Mouse (Mus musculus): ENCODE measurements around the gene Gpd1l. TPM values are rescaled to one million over a fixed set of nuclear protein-coding genes. Genes with fewer than 3 reads are reported as not detected.

The Gpd1l gene
- polyA plus RNA-seq, 1 experiment from 2014 or later: 7.6 TPM

DNA sequence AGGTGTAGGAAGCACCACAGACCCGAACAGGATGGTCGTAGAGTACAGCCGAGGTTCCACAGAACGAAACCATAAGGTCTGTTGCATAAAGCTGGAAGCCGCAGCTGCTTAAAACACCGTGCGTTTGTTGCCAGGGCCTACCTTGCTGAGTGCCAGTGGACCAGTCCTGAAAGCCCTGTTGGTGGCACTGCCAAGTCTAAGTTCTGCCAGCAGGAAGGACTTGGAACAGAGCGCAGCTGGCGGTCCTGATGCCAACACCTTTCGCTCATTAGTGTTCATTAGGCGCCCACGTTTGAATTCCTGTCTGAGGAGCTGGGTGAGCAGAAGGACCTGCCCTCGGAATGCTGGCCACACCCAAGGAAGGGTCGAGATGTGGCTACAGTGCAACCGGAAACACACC is 80.5 kb downstream of the Gpd1l start:
- DNase-seq (ENCODE audit: low spot score): no peak
- no peak for ATAC-seq (replicated peaks; ENCODE audit: insufficient number of reproducible peaks, low FRiP score, low TSS enrichment, low read depth)
- Histone ChIP-seq H3K4me2 (ENCODE audit: low read depth, low read length) (no peak overlapping the region), H3K36me3 (replicated peaks; ENCODE audit: control insufficient read depth, insufficient read depth, low read depth, low read length) (no peaks in the 10 kb centered on the region), H3K9me3 (replicated peaks; ENCODE audit: control insufficient read depth, low read length) (no peaks in the 10 kb centered on the region), H3K4me3 (ENCODE audit: low read depth, low read length) (no peak overlapping the region), H3K9ac (replicated peaks; ENCODE audit: low read length) (no peak overlapping the region), H3K4me1 (ENCODE audit: control insufficient read depth, insufficient read depth, low read length) (no peaks in the 10 kb centered on the region), H3K27me3 (ENCODE audit: control insufficient read depth, insufficient read depth, low read length) (no peaks in the 10 kb centered on the region), H3K27ac (replicated peaks; ENCODE audit: low read depth, low read length) (no peak overlapping the region)
- 85% methylated on average over 15 of the region's 15 CpGs for WGBS

GRCm38 (mm10) chr9:114851419-114852190 is 82.2 kb downstream of the Gpd1l start:
- ATAC-seq (replicated peaks; ENCODE audit: insufficient number of reproducible peaks, low FRiP score, low TSS enrichment, low read depth): no peak

More at GRCm38 (mm10) chr9:114851419-114852190, 82.2 kb downstream of the Gpd1l start:
- H3K27me3 ChIP-seq (ENCODE audit: control insufficient read depth, insufficient read depth, low read length): no peaks in the 10 kb centered on the region
- H3K36me3 ChIP-seq (replicated peaks; ENCODE audit: control insufficient read depth, insufficient read depth, low read depth, low read length): no peaks in the 10 kb centered on the region
- no peaks in the 10 kb centered on the region for H3K9me3 ChIP-seq (replicated peaks; ENCODE audit: control insufficient read depth, low read length)
- no peak overlapping the region for H3K9ac ChIP-seq (replicated peaks; ENCODE audit: low read length)
- H3K4me1 ChIP-seq (ENCODE audit: control insufficient read depth, insufficient read depth, low read length): no peaks in the 10 kb centered on the region
- no peak overlapping the region for H3K4me3 ChIP-seq (ENCODE audit: low read depth, low read length)
- H3K4me2 ChIP-seq (ENCODE audit: low read depth, low read length): no peak overlapping the region
- H3K27ac ChIP-seq (replicated peaks; ENCODE audit: low read depth, low read length): no peak overlapping the region
- 60% methylated on average over 8 of the region's 8 CpGs for WGBS
- no peak for DNase-seq (ENCODE audit: low spot score)

Other genes with a start within 250 kb of the Gpd1l start
- 67.8 TPM in 2 replicates for gene Dync1li1, start 245.2 kb downstream of the Gpd1l start, polyA plus RNA-seq (2014; fragmentation: Nextera tagmentation; extraction: Ambion mirVana)
- gene Cmtm6, start 202.9 kb downstream of the Gpd1l start, polyA plus RNA-seq (2014; fragmentation: Nextera tagmentation; extraction: Ambion mirVana): 29.3 and 30.0 TPM in 2 replicates
- 64.6 and 75.0 TPM in 2 replicates for gene Cmtm7, start 152.1 kb downstream of the Gpd1l start, polyA plus RNA-seq (2014; fragmentation: Nextera tagmentation; extraction: Ambion mirVana)
- gene Cmtm8, start 89.8 kb downstream of the Gpd1l start, polyA plus RNA-seq (2014; fragmentation: Nextera tagmentation; extraction: Ambion mirVana): 17.3 and 19.3 TPM in 2 replicates
- 0.90 and 0.92 TPM in 2 replicates for gene Osbpl10, start 44.6 kb upstream of the Gpd1l start, polyA plus RNA-seq (2014; fragmentation: Nextera tagmentation; extraction: Ambion mirVana)
- 380 and 405 TPM in 2 replicates for gene Rps27rt, start 48.8 kb upstream of the Gpd1l start, polyA plus RNA-seq (2014; fragmentation: Nextera tagmentation; extraction: Ambion mirVana)

All from embryonic facial prominence, embryonic 11.5 days (tissue).